ENCODE assay signal across 22 mouse cellular contexts in the genomic region with DNA sequence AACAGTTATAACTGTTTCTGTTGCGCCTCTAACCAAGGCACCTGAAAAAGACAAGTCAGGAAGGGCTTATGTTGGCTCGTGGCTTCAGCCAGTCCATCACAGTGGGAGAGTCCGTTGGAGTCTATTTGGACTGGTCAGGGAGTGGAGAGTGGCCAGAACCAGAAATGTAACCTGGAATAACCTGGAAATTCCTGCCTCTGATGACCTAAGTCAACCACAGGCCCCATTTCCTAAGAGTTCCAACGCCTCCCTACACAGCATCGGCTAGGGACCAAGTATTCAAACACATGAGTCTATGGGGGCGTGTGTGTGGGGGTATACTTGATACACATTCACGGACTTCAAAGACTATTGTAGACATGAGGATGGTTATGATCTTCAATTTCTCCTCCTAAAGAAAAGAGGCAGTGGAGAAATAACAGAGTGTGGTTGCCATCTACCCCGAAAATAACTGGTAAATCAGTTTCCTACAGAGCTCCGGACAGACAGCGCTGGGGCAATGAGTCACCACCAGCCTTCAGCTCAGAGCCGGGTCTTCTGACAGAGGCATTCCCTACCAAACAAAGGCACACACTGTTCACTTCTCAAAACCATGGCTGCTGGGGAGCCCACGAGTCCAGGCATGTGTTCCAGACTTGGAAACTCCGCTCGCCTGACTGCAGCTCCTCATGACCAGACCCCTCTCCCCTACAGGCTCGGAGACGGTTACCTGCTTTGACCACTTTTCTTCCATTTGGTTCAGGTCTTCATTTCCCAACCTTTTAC.
DNase-seq lines count a peak whose midpoint lies in the region; ATAC-seq lines count a peak whose summit lies in the region.
"Had no signal": no experiment of that assay in that cellular context is flagged by ENCODE, and none has a peak within 500 bp of the region (broad histone marks: within the 10 kb centered on the region; RNA-seq: fewer than 3 reads in every experiment).

No protein-coding gene starts in this region.

- no peak overlapping the region for H3K4me2 ChIP-seq in forebrain, embryonic 11.5 days (ENCODE audit: low read depth, low read length, severe bottlenecking)
- no peak overlapping the region for H3K4me2 ChIP-seq in forebrain, embryonic 12.5 days
- H3K4me2 ChIP-seq: embryonic facial prominence, embryonic 15.5 days; forebrain, embryonic 13.5 days; heart, embryonic 13.5 days; hindbrain, embryonic 12.5 days had no signal

- H3K4me1 ChIP-seq in forebrain, embryonic 11.5 days (replicated peaks; ENCODE audit: control insufficient read depth, insufficient read depth, low read length), result no peaks in the 10 kb centered on the region
- H3K4me1 ChIP-seq in forebrain, embryonic 12.5 days, result no peaks in the 10 kb centered on the region
- H3K4me1 ChIP-seq: forebrain, embryonic 13.5 days; heart, embryonic 13.5 days; hindbrain, embryonic 12.5 days had no signal

- no peaks in the 10 kb centered on the region for H3K36me3 ChIP-seq in forebrain, embryonic 11.5 days (ENCODE audit: control insufficient read depth, insufficient read depth, low read length)
- H3K36me3 ChIP-seq in forebrain, embryonic 12.5 days (replicated peaks), result no peaks in the 10 kb centered on the region
- H3K36me3 ChIP-seq: embryonic facial prominence, embryonic 15.5 days; heart, embryonic 13.5 days; hindbrain, embryonic 12.5 days had no signal

- no peaks in the 10 kb centered on the region for H3K27me3 ChIP-seq in forebrain, embryonic 11.5 days (ENCODE audit: control insufficient read depth, insufficient read depth, low read length)
- H3K27me3 ChIP-seq in forebrain, embryonic 12.5 days, result peaks cover 12% of the 10 kb centered on the region; the same call in 1 of the 2 replicates
- H3K27me3 ChIP-seq: CH12.LX; embryonic facial prominence, embryonic 15.5 days; hindbrain, embryonic 12.5 days had no signal

- no peak overlapping the region for H3K9ac ChIP-seq in forebrain, embryonic 11.5 days (ENCODE audit: low read length)
- no peak overlapping the region for H3K9ac ChIP-seq in forebrain, embryonic 12.5 days
- H3K9ac ChIP-seq: embryonic facial prominence, embryonic 15.5 days; forebrain, embryonic 13.5 days; forebrain, postnatal 0 days; heart, embryonic 13.5 days; hindbrain, embryonic 12.5 days had no signal

- peak; percentile 43 for DNase-seq in forebrain, embryonic 11.5 days (ENCODE audit: low spot score)
- DNase-seq in layer of hippocampus, adult 9-11 months, result peak; percentile 63
- DNase-seq in layer of hippocampus, adult 9-10 months (ENCODE audit: low spot score), result no peak
- peak; percentile 76 for DNase-seq in Muller cell, postnatal 12 days (ENCODE audit: inconsistent ontology term)
- DNase-seq in fibroblast of lung, adult 2 months (ENCODE audit: low read depth), result peak; percentile 94
- DNase-seq: adrenal gland, adult 8-10 months; adrenal gland, postnatal 36 days; cerebellum, adult 11-12 months; cerebellum, adult 9-10 months; forebrain, postnatal 0 days; gastrocnemius, postnatal 36 days; heart, adult 11 months; heart, postnatal 36 days had no signal

- WGBS in forebrain, embryonic 11.5 days, result 90% methylated on average over 16 of the region's 16 CpGs
- WGBS in forebrain, embryonic 12.5 days, result 91% methylated on average over 16 of the region's 16 CpGs

- no peak for ATAC-seq in forebrain, embryonic 11.5 days (replicated peaks; ENCODE audit: low FRiP score)
- no peak for ATAC-seq in forebrain, embryonic 12.5 days (ENCODE audit: low FRiP score)
- ATAC-seq: forebrain, embryonic 13.5 days; forebrain, postnatal 0 days; hindbrain, embryonic 16.5 days; inflammation-experienced regulatory T-cells, adult 6 months had no signal

- H3K4me3 ChIP-seq in forebrain, embryonic 11.5 days (ENCODE audit: low read depth, low read length), result no peak overlapping the region
- H3K4me3 ChIP-seq in forebrain, embryonic 12.5 days (replicated peaks), result no peak overlapping the region
- H3K4me3 ChIP-seq: embryonic facial prominence, embryonic 15.5 days; erythroblast, embryonic 14.5 days; forebrain, embryonic 13.5 days; heart, embryonic 13.5 days; hindbrain, embryonic 12.5 days had no signal

- H3K27ac ChIP-seq in forebrain, embryonic 11.5 days (ENCODE audit: low read depth, low read length), result no peak overlapping the region
- H3K27ac ChIP-seq in forebrain, embryonic 12.5 days, result no peak overlapping the region
- H3K27ac ChIP-seq: embryonic facial prominence, embryonic 15.5 days; forebrain, embryonic 13.5 days; heart, embryonic 13.5 days; hindbrain, embryonic 12.5 days had no signal

- H3K9me3 ChIP-seq in forebrain, embryonic 11.5 days (ENCODE audit: control insufficient read depth, low read length), result no peaks in the 10 kb centered on the region
- H3K9me3 ChIP-seq in forebrain, embryonic 12.5 days, result no peaks in the 10 kb centered on the region
- H3K9me3 ChIP-seq: embryonic facial prominence, embryonic 15.5 days; forebrain, embryonic 13.5 days had no signal
